Mouse (Mus musculus) embryonic facial prominence, embryonic 13.5 days (tissue): Measurements from ENCODE around the gene Vcan. TPM values are rescaled to one million over a fixed set of nuclear protein-coding genes. Genes with fewer than 3 reads are reported as not detected.

Experiments used
- ATAC-seq: fragments of 200-750 bp; cut with Nextera tagmentation; 2 replicates; pipeline ENCODE4 v1.8.0; 2017; ENCODE audit warnings: low read depth; ENCODE audit not compliant: insufficient number of reproducible peaks, insufficient read depth, low FRiP score, low TSS enrichment
- H3K27ac ChIP-seq: fragments of 300-500 bp; sonication (generic); 2 replicates; pipeline ENCODE4 v1.5.1; 2015; ENCODE audit warnings: moderate library complexity, mild to moderate bottlenecking, inconsistent platforms
- H3K27me3 ChIP-seq: fragments of 300-500 bp; sonication (generic); 2 replicates; pipeline ENCODE4 v1.6.1; 2015; ENCODE audit warnings: mild to moderate bottlenecking, inconsistent platforms
- H3K36me3 ChIP-seq: fragments of 300-500 bp; sonication (generic); 2 replicates; pipeline ENCODE4 v1.6.1; 2015; ENCODE audit warnings: mild to moderate bottlenecking, inconsistent platforms
- H3K4me1 ChIP-seq: fragments of 300-500 bp; sonication (generic); 2 replicates; pipeline ENCODE4 v1.6.1; 2015; ENCODE audit warnings: inconsistent platforms
- H3K4me2 ChIP-seq: fragments of 300-500 bp; sonication (generic); 2 replicates; pipeline ENCODE4 v1.6.1; 2015; ENCODE audit warnings: moderate library complexity, mild to moderate bottlenecking, inconsistent platforms
- H3K4me3 ChIP-seq: fragments of 300-500 bp; sonication (generic); 2 replicates; pipeline ENCODE4 v1.5.1; 2015; ENCODE audit warnings: mild to moderate bottlenecking, inconsistent platforms
- H3K9ac ChIP-seq: fragments of 300-500 bp; sonication (generic); 2 replicates; pipeline ENCODE4 v1.6.1; 2015; ENCODE audit warnings: mild to moderate bottlenecking, inconsistent platforms
- H3K9me3 ChIP-seq: fragments of 300-500 bp; sonication (generic); 2 replicates; pipeline ENCODE4 v1.6.1; 2016; ENCODE audit warnings: inconsistent platforms
- WGBS: fragments of 180-500 bp; shearing (Covaris S2); methylation state at CpG from one replicate; pipeline ENCODE4 v1.1.7; 2015; ENCODE audit warnings: mixed read lengths; 5-methylcytosine and 5-hydroxymethylcytosine counted together
- polyA plus RNA-seq: library from polyadenylated mRNA; unstranded; fragments of >200 nt; fragmentation: Nextera tagmentation; extraction: Ambion mirVana; gene quantifications from 2 replicates; pipeline ENCODE4 v1.2.1, GENCODE M21; 2015

Gene Vcan
- polyA plus RNA-seq, 1 experiment from 2014 or later: 171 TPM

DNA sequence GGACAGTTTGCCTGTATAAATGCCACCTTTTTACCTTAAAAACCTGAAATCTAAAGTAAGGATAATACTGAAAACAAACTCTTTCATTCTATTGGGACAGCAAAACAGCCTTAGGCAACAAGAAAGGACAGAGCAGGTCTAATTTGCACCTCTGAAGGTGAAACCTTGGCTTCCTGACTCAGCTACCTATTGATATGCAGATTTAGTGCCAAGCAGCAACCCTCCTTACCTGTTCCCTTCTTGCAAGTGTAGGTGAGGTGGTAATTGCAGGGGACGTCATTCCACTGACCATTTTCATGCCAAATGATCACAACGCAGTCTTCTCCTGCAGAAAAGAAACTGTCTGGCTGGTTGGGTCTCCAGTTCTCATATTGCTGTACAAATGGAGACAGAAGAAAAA lies 80.6 kb downstream of the Vcan start:
- Histone ChIP-seq H3K36me3 (peaks cover 41% of the 10 kb centered on the region), H3K9ac (no peak overlapping the region), H3K4me2 (no peak overlapping the region), H3K4me3 (no peak overlapping the region), H3K27ac (no peak overlapping the region), H3K9me3 (no peaks in the 10 kb centered on the region), H3K4me1 (0 out of 2 replicates have a peak, but pooled peaks cover 3% of the 10 kb centered on the region), H3K27me3 (no peaks in the 10 kb centered on the region)
- ATAC-seq: no peak
- 72% methylated on average over 2 of the region's 2 CpGs for WGBS

GRCm38 (mm10) chr13:89657046-89657445 lies 85.3 kb downstream of the Vcan start:
- peaks cover 42% of the 10 kb centered on the region for H3K36me3 ChIP-seq
- WGBS: 93% methylated on average over 11 of the region's 11 CpGs
- no peak overlapping the region for H3K9ac ChIP-seq

DNA sequence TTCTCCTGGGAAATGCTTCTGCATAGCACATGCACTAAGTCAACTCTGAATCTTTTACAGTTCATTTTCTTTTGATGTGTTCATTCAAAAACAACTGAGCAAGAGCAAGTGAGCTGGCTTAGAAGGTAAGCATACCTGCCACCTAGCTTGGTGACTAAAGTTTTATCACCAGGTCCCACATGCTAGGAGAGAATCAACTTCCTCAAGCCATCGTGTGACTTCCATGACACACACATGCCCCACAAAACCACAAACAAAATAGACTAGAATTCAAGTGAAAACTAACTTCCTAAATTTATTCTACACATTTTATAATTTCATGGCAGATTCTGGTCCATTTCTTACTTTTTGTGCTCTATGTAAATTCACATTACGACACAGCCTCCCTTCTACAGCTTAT lies 89.0 kb downstream of the Vcan start:
- 85% methylated on average over 2 of the region's 2 CpGs for WGBS
- Histone ChIP-seq H3K27ac (no peak overlapping the region), H3K36me3 (peaks cover 26% of the 10 kb centered on the region), H3K4me3 (no peak overlapping the region), H3K4me1 (no peaks in the 10 kb centered on the region), H3K9me3 (no peaks in the 10 kb centered on the region), H3K4me2 (no peak overlapping the region), H3K27me3 (no peaks in the 10 kb centered on the region), H3K9ac (no peak overlapping the region)
- no peak for ATAC-seq

More at GRCm38 (mm10) chr13:89657046-89657445, 85.3 kb downstream of the Vcan start:
- Histone ChIP-seq H3K27ac (no peak overlapping the region), H3K9me3 (no peaks in the 10 kb centered on the region), H3K4me3 (no peak overlapping the region), H3K27me3 (no peaks in the 10 kb centered on the region), H3K4me1 (no peaks in the 10 kb centered on the region), H3K4me2 (no peak overlapping the region)
- ATAC-seq: no peak

DNA sequence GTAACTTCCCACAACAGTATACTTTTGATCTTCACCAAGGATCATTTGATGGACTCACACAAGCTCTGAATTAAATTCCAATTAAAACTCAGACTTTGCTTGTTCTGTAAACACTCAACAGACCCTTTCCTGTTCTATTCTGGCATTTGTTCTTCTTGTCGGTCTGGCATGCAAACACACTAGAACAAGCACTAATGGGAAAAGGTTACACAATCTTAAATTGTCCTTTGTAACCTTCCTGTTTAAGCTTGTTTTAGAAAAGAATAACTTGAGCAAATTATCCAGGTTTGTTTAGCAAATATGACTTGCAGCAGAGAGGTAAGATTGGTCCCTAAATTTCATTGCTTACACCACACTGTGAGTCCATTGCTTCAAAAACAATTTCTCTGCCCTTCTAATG lies 89.5 kb downstream of the Vcan start:
- H3K27me3 ChIP-seq: no peaks in the 10 kb centered on the region
- H3K4me2 ChIP-seq: no peak overlapping the region
- no peaks in the 10 kb centered on the region for H3K9me3 ChIP-seq
- peaks cover 26% of the 10 kb centered on the region for H3K36me3 ChIP-seq
- 51% methylated on average over 1 of the region's 1 CpGs for WGBS
- no peak overlapping the region for H3K27ac ChIP-seq
- H3K4me1 ChIP-seq: no peaks in the 10 kb centered on the region
- no peak overlapping the region for H3K9ac ChIP-seq
- ATAC-seq: no peak
- H3K4me3 ChIP-seq: no peak overlapping the region

- no peak overlapping the region for H3K4me3 ChIP-seq
- H3K9ac ChIP-seq: no peak overlapping the region
- no peaks in the 10 kb centered on the region for H3K9me3 ChIP-seq
- H3K36me3 ChIP-seq: no peaks in the 10 kb centered on the region
- 71% methylated on average over 2 of the region's 2 CpGs for WGBS
- no peaks in the 10 kb centered on the region for H3K27me3 ChIP-seq
- H3K4me1 ChIP-seq: no peaks in the 10 kb centered on the region
- H3K4me2 ChIP-seq: no peak overlapping the region
- ATAC-seq: no peak
- H3K27ac ChIP-seq: no peak overlapping the region
Measured at GRCm38 (mm10) chr13:89645589-89645988, 96.7 kb downstream of the Vcan start.

GRCm38 (mm10) chr13:89637012-89637411 lies 105.3 kb downstream of the Vcan start:
- Histone ChIP-seq H3K36me3 (no peaks in the 10 kb centered on the region), H3K27me3 (no peaks in the 10 kb centered on the region)

DNA sequence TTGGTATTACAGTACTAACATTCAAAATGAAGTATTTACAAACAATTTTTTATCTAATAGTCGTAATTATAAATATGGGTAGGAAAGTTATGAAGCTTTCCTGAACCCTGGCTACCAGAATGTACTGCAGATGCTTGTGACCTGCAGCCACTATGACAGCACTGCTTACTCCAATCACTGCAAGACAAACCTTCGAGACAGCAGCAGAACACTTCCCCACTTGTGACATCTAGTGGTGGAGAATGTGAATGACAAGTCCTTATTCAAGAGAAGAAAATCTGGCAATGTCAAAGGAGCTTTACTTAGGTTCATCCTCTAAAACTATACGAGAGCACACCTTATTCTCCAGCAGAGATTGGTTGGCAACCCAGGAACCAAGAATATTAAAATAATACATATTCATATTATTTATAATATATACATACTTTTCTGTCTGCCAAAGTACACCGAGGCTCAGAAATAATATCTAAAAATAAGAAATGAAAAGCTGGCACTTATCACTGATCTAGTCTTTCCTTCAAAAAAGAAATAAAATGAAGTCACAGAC lies 108.1 kb downstream of the Vcan start:
- ATAC-seq: no peak
- Histone ChIP-seq H3K36me3 (no peaks in the 10 kb centered on the region), H3K27ac (no peak overlapping the region), H3K4me1 (no peaks in the 10 kb centered on the region), H3K9ac (no peak overlapping the region), H3K4me2 (no peak overlapping the region), H3K27me3 (no peaks in the 10 kb centered on the region), H3K9me3 (no peaks in the 10 kb centered on the region), H3K4me3 (no peak overlapping the region)
- 28% methylated on average over 4 of the region's 4 CpGs for WGBS

More at GRCm38 (mm10) chr13:89637012-89637411, 105.3 kb downstream of the Vcan start:
- Histone ChIP-seq H3K4me2 (no peak overlapping the region), H3K4me1 (no peaks in the 10 kb centered on the region), H3K4me3 (no peak overlapping the region), H3K27ac (no peak overlapping the region), H3K9me3 (no peaks in the 10 kb centered on the region), H3K9ac (no peak overlapping the region)
- WGBS: 73% methylated on average over 3 of the region's 3 CpGs
- no peak for ATAC-seq

DNA sequence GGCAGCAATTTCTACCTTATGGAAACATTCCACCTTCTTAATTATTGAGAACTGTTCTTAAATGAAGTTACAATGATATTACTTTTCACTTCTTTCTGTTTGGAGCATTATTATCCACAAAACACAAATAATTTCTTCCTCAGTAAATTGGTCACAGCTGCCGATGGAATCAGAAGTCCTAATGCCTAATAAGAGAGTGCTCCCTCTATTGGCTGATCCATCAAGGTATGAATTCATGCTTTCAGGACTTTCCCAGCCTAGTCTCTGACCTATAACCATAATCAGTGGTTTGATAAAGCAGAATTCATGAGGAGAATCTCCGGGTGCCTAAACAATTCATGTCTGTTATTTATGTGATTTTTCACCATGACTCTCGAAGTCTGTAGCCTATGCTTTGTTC lies 123.2 kb downstream of the Vcan start:
- Histone ChIP-seq H3K4me3 (no peak overlapping the region), H3K9me3 (no peaks in the 10 kb centered on the region), H3K27me3 (no peaks in the 10 kb centered on the region), H3K4me1 (no peaks in the 10 kb centered on the region), H3K4me2 (no peak overlapping the region), H3K9ac (no peak overlapping the region), H3K27ac (no peak overlapping the region), H3K36me3 (no peaks in the 10 kb centered on the region)
- no peak for ATAC-seq
- 76% methylated on average over 3 of the region's 3 CpGs for WGBS

DNA sequence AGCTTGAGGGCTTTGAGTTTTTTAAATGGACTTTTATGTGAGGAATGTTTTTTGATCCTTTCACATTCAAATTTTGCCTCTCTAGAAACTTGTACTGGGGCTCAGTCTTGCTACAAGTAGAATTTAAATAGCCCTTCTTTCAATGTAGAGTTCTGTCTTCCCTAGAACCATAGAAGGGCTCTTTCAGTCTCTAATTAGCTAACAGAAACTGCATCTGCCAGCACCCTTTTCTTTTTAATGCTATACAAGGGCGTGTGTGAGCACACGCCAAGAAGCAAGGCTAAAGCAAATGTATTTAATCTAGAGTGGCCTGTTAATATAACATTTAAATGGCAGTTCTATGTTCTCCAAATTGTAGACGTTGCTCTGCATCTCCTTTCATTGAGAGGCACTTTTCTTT lies 134.9 kb downstream of the Vcan start:
- Histone ChIP-seq H3K4me2 (no peak overlapping the region), H3K9me3 (no peaks in the 10 kb centered on the region), H3K4me1 (no peaks in the 10 kb centered on the region), H3K27me3 (no peaks in the 10 kb centered on the region), H3K27ac (no peak overlapping the region), H3K4me3 (no peak overlapping the region), H3K9ac (no peak overlapping the region), H3K36me3 (no peaks in the 10 kb centered on the region)
- ATAC-seq: no peak
- WGBS: 73% methylated on average over 3 of the region's 3 CpGs

Other genes with a start within 250 kb of the Vcan start
- 34.6 and 49.0 TPM in 2 replicates for gene Hapln1, start 202.7 kb downstream of the Vcan start, polyA plus RNA-seq